Mouse (Mus musculus) C2C12 (cell line): ENCODE data around the gene Tpst2. TPM values are rescaled to one million over a fixed set of nuclear protein-coding genes. Genes with fewer than 3 reads are reported as not detected.

Experiments used
- H3K27me3 ChIP-seq: one replicate; pipeline ENCODE4 v1.6.1; 2011; ENCODE audit not compliant: control insufficient read depth, insufficient read depth, insufficient read length
- H3K36me3 ChIP-seq: one replicate; pipeline ENCODE4 v1.6.1; 2011; ENCODE audit not compliant: control insufficient read depth, insufficient read depth
- H3K4me3 ChIP-seq: one replicate; pipeline ENCODE4 v1.5.1; 2011; ENCODE audit warnings: mild to moderate bottlenecking, control low read depth; ENCODE audit not compliant: poor library complexity, insufficient read depth, severe bottlenecking
- H3K79me2 ChIP-seq: one replicate; pipeline ENCODE4 v1.6.1; 2011; ENCODE audit not compliant: control insufficient read depth, insufficient read depth
- H3K79me3 ChIP-seq: one replicate; pipeline ENCODE4 v1.6.1; 2011; ENCODE audit warnings: low read depth, control low read depth
- H3ac ChIP-seq: one replicate; pipeline ENCODE3; 2011; ENCODE audit warnings: low read depth; ENCODE audit not compliant: control insufficient read depth, insufficient read length
- CEBPB ChIP-seq: IDR thresholded peaks from one replicate; pipeline ENCODE4 v1.6.1; 2011; ENCODE audit warnings: low read depth, mild to moderate bottlenecking, control low read depth, moderate library complexity
- CTCF ChIP-seq: IDR thresholded peaks from one replicate; pipeline ENCODE4 v1.5.1; 2011; ENCODE audit not compliant: control insufficient read depth, insufficient read depth, insufficient read length
- FOSL1 ChIP-seq: IDR thresholded peaks from one replicate; pipeline ENCODE4 v1.8.0; 2011; ENCODE audit warnings: mild to moderate bottlenecking, low read length; ENCODE audit not compliant: poor library complexity, insufficient read depth, severe bottlenecking
- MAX ChIP-seq: IDR thresholded peaks from one replicate; pipeline ENCODE4 v1.6.1; 2011; ENCODE audit warnings: mild to moderate bottlenecking, control low read depth
- MYOD1 ChIP-seq: IDR thresholded peaks from one replicate; pipeline ENCODE4 v1.6.1; 2011; ENCODE audit warnings: low read depth; ENCODE audit not compliant: control insufficient read depth, insufficient read length
- MYOG ChIP-seq: IDR thresholded peaks from one replicate; pipeline ENCODE4 v1.6.1; 2011; ENCODE audit not compliant: control insufficient read depth, insufficient read length; ENCODE audit errors: extremely low read depth
- USF1 ChIP-seq: IDR thresholded peaks from one replicate; pipeline ENCODE4 v1.6.1; 2011; ENCODE audit warnings: low read depth, mild to moderate bottlenecking, control low read depth, moderate library complexity
- polyA plus RNA-seq: library from polyadenylated mRNA; unstranded; fragments of >200 nt; fragmentation: generic; extraction: Trizol; gene quantifications from one replicate; pipeline ENCODE4 v1.2.1, GENCODE M21; 2012; ENCODE audit warnings: missing spikeins

Gene Tpst2
- polyA plus RNA-seq, 1 experiment, result 155 TPM

- Histone ChIP-seq H3K27me3 (no peaks in the 10 kb centered on the region), H3K36me3 (peaks cover 36% of the 10 kb centered on the region), H3ac (no peak overlapping the region), H3K4me3 (no peak overlapping the region), H3K79me3 (peaks cover 95% of the 10 kb centered on the region), H3K79me2 (peaks cover 100% of the 10 kb centered on the region)
- TF ChIP-seq USF1, result no peak
- TF ChIP-seq MYOD1, result no peak
- no peak for TF ChIP-seq FOSL1
- no peak for TF ChIP-seq MAX
- TF ChIP-seq MYOG, result no peak
- TF ChIP-seq CTCF, result no peak
- TF ChIP-seq CEBPB, result no peak
These were observed 7.7 kb downstream of the Tpst2 start for GRCm38 (mm10) chr5:112284203-112284582.

GRCm38 (mm10) chr5:112285548-112286085, 9.1 kb downstream of the Tpst2 start:
- Histone ChIP-seq H3K36me3 (peaks cover 38% of the 10 kb centered on the region), H3K27me3 (no peaks in the 10 kb centered on the region), H3K79me2 (peaks cover 100% of the 10 kb centered on the region), H3K4me3 (no peak overlapping the region), H3ac (no peak overlapping the region), H3K79me3 (peaks cover 99% of the 10 kb centered on the region)
- TF ChIP-seq MAX (no peak), MYOG (no peak), CEBPB (no peak), CTCF (no peak), MYOD1 (no peak), FOSL1 (no peak), USF1 (no peak)

- Histone ChIP-seq H3K36me3 (peaks cover 39% of the 10 kb centered on the region), H3ac (no peak overlapping the region), H3K79me3 (peaks cover 99% of the 10 kb centered on the region), H3K27me3 (no peaks in the 10 kb centered on the region), H3K4me3 (no peak overlapping the region), H3K79me2 (peaks cover 100% of the 10 kb centered on the region)
- TF ChIP-seq CTCF (no peak), FOSL1 (no peak), CEBPB (no peak), USF1 (no peak), MYOG (no peak), MYOD1 (no peak), MAX (no peak)
These were observed 10.1 kb downstream of the Tpst2 start for GRCm38 (mm10) chr5:112286608-112286983.

- H3K79me3 ChIP-seq, result peaks cover 99% of the 10 kb centered on the region
- TF ChIP-seq MYOD1 (no peak), MAX (no peak), USF1 (no peak), CEBPB (no peak), MYOG (no peak), FOSL1 (no peak), CTCF (no peak)
- no peak overlapping the region for H3ac ChIP-seq
- no peaks in the 10 kb centered on the region for H3K27me3 ChIP-seq
- H3K4me3 ChIP-seq, result no peak overlapping the region
- H3K79me2 ChIP-seq, result peaks cover 100% of the 10 kb centered on the region
- H3K36me3 ChIP-seq, result peaks cover 44% of the 10 kb centered on the region
These were observed 10.6 kb downstream of the Tpst2 start for GRCm38 (mm10) chr5:112286984-112287641.

- Histone ChIP-seq H3K79me3 (peaks cover 99% of the 10 kb centered on the region), H3ac (no peak overlapping the region), H3K27me3 (no peaks in the 10 kb centered on the region), H3K79me2 (peaks cover 100% of the 10 kb centered on the region), H3K36me3 (peaks cover 44% of the 10 kb centered on the region), H3K4me3 (no peak overlapping the region)
- TF ChIP-seq MAX (no peak), CEBPB (no peak), MYOG (no peak), MYOD1 (peak; percentile 91), USF1 (no peak), FOSL1 (no peak), CTCF (no peak)
These were observed 11.2 kb downstream of the Tpst2 start for GRCm38 (mm10) chr5:112287652-112288051.
